Mouse (Mus musculus) WW6 (cell line): ENCODE measurements around the gene Grik4.
A peak's percentile ranks its signal among the peaks of the same experiment; 100 is the strongest.

Experiments used
- DNase-seq: peaks from one replicate; pipeline ENCODE4 v3.0.0-alpha.2; 2013; ENCODE audit warnings: low read depth, low spot score

Grik4 gene

DNA sequence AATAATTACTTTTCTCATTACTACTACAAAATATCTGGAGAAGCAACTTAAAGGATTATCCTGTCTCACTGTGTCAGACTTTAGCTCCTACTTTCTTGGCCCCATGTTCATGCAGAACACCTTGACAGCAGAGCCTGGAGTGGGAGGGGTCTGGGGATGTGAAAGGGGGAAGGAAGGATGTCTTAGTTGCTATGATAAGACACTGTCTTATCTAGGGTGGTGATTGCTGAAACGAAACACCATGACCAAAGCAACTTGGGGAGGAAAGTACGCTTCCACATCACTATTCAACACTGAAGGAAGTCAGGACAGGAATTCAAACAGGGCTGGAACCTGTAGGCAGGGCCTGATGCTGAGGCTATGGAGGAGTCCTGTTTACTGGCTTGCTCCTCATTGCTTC is 448.0 kb downstream of the Grik4 start:
- DNase-seq = no peak

GRCm38 (mm10) chr9:42491780-42492179 is 452.5 kb downstream of the Grik4 start:
- no peak for DNase-seq

- DNase-seq = no peak
Measured at GRCm38 (mm10) chr9:42490589-42491382, 453.5 kb downstream of the Grik4 start.

- no peak for DNase-seq
Measured at GRCm38 (mm10) chr9:42488071-42488470, 456.2 kb downstream of the Grik4 start.

DNA sequence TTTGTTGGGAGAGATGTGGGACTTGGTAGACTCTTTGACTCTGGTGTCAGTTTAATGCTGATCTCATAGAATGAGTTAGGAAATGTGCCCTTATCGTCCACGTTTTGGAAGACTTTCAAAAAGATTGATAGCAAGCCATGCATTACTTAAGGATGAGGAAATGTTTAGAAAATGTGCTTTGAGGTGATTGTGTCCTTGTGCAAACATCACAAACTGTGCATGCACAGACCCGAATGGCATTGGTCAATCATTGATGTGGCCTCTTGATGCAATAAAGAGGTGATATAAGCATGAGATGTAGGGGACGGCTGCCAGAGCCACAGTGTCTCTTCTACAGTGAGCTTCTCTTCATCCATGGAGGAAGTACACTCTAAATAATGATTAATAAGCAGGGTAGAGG is 457.4 kb downstream of the Grik4 start:
- no peak for DNase-seq

- DNase-seq = no peak
Measured at GRCm38 (mm10) chr9:42484667-42485066, 459.6 kb downstream of the Grik4 start.

DNA sequence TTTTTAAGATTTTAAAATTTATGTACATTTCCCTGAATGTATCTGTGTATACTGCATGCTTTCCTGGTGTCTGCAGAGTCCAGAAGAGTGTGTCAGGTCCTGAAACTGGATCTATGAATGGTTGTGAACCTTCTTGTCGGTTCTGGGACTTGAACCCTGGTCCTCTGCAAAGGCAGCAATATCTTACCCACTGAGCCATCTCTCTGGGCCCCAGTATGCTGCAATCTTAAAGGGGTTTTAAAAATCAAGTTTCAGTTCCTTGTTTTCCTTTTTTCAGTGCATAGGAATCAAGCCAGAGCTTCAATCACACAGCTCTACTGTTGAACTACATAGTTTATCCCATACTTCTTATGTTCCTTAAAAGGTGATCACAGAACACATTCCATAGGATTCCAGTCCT is 461.3 kb downstream of the Grik4 start:
- DNase-seq = no peak

DNA sequence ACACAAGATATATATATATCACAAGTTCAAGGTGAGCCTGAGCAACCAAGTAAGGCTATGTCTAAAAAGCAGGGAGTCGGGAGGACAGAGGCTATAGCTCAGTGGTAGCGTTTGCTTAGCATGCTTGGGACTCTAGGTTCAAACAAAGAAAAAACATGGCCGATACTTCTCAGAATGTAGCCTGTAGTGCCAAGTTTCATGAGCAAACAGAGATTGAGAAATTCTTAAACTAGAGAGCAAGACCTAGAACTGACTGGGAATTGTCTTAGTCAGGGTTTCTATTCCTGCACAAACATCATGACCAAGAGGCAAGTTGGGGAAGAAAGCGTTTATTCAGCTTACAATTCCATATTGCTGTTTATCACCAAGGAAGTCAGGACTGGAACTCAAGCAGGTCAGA is 468.1 kb downstream of the Grik4 start:
- DNase-seq = no peak

DNA sequence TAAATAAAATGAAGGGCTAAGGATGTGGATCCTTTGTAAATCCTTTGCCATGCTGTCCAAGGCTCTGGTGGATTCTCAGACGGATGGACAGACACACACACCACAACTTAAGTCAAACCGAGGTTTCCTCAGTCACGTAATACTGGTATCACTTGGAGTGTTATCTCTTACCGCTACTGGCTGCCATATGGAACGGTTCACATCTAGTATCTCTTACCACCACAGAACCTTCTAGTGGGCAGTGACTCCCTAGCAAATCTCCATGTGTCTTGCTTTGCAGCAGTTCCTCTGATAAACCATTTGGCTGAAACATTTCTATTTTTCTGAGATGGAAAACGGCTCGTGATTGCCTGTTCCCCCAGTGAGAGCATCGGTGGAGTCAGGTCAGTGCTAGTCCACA is 470.0 kb downstream of the Grik4 start:
- DNase-seq = no peak

DNA sequence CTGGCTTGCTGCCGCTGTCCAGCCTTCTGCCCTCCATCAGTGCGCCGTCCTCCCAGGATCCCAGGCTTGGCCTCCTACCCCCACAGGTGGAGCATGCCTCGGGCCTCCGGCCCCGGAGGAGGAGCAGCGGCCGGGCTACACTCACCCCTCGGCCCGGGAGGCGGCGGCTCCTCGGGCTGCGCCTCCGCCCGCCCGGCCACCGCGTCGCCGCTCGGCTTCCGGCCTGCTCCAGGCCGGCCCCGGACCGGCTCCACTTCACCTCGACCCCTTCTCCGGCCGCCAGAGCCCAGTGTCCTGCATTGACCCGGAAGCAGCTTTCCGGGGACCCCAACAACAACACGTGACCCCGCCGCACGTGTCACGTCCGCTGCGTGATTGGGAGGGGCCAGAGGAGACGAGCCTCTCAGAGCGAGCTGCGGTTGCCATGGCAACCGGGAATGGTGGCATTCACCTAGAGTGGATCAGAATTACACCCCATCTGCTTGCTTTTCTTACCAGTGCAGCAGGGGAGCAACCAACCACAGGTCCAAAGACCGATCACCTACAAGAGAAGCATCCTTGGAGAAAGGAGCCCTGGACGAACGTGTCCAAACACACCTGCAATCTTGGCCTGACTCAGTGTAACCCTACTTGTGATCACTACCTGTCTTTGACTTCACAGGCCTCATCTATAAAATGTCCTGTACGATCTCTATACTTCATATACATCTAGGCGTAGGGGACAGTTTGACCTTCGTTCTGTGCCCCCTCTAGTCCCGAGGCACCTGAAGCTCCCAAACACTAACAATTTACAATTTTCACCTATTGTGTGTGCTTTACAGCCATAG is 472.2 kb downstream of the Grik4 start:
- DNase-seq = peak; percentile 80

- no peak for DNase-seq
Measured at GRCm38 (mm10) chr9:42471214-42471613, 473.1 kb downstream of the Grik4 start.

- DNase-seq = no peak
Measured at GRCm38 (mm10) chr9:42469323-42469722, 475.0 kb downstream of the Grik4 start.

GRCm38 (mm10) chr9:42468360-42468759 is 475.9 kb downstream of the Grik4 start:
- no peak for DNase-seq
